Mouse (Mus musculus) stomach, embryonic 15.5 days (tissue): ENCODE results near the gene Lsm7. TPM values are rescaled to one million over a fixed set of nuclear protein-coding genes. Genes with fewer than 3 reads are reported as not detected.

ENCODE experiments used
- ATAC-seq: fragments of 200-750 bp; cut with Nextera tagmentation; 2 replicates; pipeline ENCODE4 v1.8.0; 2017; ENCODE audit warnings: low read depth, moderate number of reproducible peaks, moderate TSS enrichment; ENCODE audit not compliant: insufficient read depth, low FRiP score
- H3K27ac ChIP-seq: fragments of 300-500 bp; sonication (generic); 2 replicates; pipeline ENCODE4 v1.5.1; 2015; ENCODE audit warnings: mild to moderate bottlenecking, inconsistent platforms
- H3K27me3 ChIP-seq: fragments of 300-500 bp; sonication (generic); replicated peaks from 2 replicates; pipeline ENCODE4 v1.6.1; 2015; ENCODE audit warnings: inconsistent platforms
- H3K36me3 ChIP-seq: fragments of 300-500 bp; sonication (generic); 2 replicates; pipeline ENCODE4 v1.6.1; 2015; ENCODE audit warnings: inconsistent platforms
- H3K4me1 ChIP-seq: fragments of 300-500 bp; sonication (generic); 2 replicates; pipeline ENCODE4 v1.6.1; 2015; ENCODE audit warnings: inconsistent platforms
- H3K4me2 ChIP-seq: fragments of 300-500 bp; sonication (generic); 2 replicates; pipeline ENCODE4 v1.6.1; 2015; ENCODE audit warnings: mild to moderate bottlenecking, inconsistent platforms
- H3K4me3 ChIP-seq: fragments of 300-500 bp; sonication (generic); replicated peaks from 2 replicates; pipeline ENCODE4 v1.5.1; 2015; ENCODE audit warnings: inconsistent platforms
- H3K9ac ChIP-seq: fragments of 300-500 bp; sonication (generic); 2 replicates; pipeline ENCODE4 v1.6.1; 2015; ENCODE audit warnings: inconsistent platforms
- H3K9me3 ChIP-seq: fragments of 300-500 bp; sonication (generic); 2 replicates; pipeline ENCODE4 v1.6.1; 2016; ENCODE audit warnings: inconsistent platforms
- WGBS: fragments of 180-500 bp; shearing (Covaris S2); methylation state at CpG from one replicate; pipeline ENCODE4 v1.1.7; 2015; 5-methylcytosine and 5-hydroxymethylcytosine counted together
- polyA plus RNA-seq: library from polyadenylated mRNA; unstranded; fragments of >200 nt; fragmentation: Nextera tagmentation; extraction: Ambion mirVana; gene quantifications from 2 replicates; pipeline ENCODE4 v1.2.1, GENCODE M21; 2015

Lsm7 gene
- polyA plus RNA-seq, 1 experiment from 2014 or later: 261 TPM

DNA sequence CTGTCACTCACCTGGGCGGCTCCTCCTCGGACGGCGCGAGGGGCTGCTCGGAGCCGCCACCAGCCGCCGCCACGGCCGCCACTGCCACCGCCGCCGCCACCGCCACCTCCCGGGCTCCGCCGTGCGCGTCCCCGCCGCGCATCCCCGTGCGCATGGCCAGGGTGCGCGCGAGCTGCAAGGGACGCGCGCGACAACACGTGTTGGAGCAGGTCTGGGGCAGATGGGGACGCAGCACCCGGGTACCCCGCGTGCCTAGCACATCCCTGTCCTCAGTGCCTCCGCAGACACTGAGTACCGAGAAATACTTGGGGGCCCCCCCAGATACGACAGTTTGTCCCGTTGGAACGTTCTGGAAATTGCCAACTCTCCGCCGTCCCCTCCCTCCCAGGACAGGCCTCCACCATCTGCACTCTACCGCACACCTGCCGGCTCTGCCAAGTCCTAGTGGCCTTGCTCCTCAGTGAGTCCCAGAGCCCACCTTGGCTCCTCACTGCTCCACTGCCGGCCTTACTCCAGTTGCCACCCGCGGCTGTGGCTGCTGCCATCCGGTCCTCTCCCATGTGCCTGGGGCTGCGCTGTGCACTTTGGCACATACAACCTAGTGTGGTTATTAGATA, 11.0 kb downstream of the Lsm7 start, which contains the start of gene Lingo3:
Gene Lingo3, minus strand, starts transcription at position 109 of the 617 bp plus-strand sequence.
- no peak within 1 kb of the TSS for H3K27ac ChIP-seq
- peaks cover 14% of the 10 kb centered on the region for H3K4me1 ChIP-seq
- peak within 1 kb of the TSS; percentile 40 for H3K4me3 ChIP-seq
- H3K9ac ChIP-seq: no peak within 1 kb of the TSS
- WGBS: 5% methylated on average over 51 of the region's 51 CpGs
- peak within 1 kb of the TSS; percentile 73 for H3K4me2 ChIP-seq
- ATAC-seq: no peak
- H3K36me3 ChIP-seq: no peaks in the 10 kb centered on the region
- no peaks in the 10 kb centered on the region for H3K9me3 ChIP-seq
- peaks cover 49% of the 10 kb centered on the region for H3K27me3 ChIP-seq

DNA sequence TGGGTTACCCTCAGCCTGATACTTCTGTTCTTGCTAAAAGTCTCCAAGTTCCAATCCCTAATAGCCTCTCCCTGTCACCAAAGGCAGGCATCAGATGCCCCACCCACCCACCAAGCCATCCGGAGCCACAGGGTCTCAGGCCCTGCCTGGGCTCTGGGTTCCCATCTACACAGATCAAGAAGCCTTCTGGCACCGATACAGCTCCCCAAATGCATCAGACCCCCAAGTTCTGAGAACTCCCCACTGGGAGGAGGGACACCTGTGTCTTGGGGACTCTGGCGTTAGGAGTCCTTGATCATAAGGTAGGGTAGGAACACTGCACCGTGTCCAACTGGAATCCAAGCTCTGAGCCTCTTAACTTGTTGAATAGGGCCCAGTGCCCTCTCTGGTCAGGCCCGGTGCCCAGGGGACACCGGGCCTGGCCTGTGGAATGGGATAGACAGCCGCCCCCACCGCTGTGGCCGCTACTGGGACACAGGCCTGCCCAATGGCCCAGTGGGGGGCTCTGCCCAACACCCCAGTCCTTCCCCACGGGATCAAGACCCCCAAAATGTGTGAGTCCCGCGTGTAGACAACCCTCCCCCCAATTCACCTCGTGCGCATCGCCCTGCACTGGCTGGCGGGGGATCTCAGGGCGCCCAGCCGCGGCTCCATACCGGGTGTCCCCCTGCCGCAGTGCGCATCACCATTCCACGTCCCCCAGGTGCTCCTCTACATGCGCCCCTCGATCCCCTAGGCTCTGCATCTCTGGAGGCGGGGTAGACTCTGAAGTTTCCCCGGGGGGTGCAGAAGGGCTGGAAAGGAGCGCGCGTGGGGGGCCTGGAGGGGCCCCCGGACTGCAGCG, 11.7 kb downstream of the Lsm7 start:
- peaks cover 9% of the 10 kb centered on the region for H3K4me1 ChIP-seq
- no peak overlapping the region for H3K27ac ChIP-seq
- no peaks in the 10 kb centered on the region for H3K36me3 ChIP-seq
- no peak overlapping the region for H3K9ac ChIP-seq
- peak overlapping the region; percentile 73 for H3K4me2 ChIP-seq
- ATAC-seq: no peak
- 13% methylated on average over 26 of the region's 32 CpGs for WGBS
- peak overlapping the region; percentile 40 for H3K4me3 ChIP-seq
- no peaks in the 10 kb centered on the region for H3K9me3 ChIP-seq
- H3K27me3 ChIP-seq: peaks cover 49% of the 10 kb centered on the region

DNA sequence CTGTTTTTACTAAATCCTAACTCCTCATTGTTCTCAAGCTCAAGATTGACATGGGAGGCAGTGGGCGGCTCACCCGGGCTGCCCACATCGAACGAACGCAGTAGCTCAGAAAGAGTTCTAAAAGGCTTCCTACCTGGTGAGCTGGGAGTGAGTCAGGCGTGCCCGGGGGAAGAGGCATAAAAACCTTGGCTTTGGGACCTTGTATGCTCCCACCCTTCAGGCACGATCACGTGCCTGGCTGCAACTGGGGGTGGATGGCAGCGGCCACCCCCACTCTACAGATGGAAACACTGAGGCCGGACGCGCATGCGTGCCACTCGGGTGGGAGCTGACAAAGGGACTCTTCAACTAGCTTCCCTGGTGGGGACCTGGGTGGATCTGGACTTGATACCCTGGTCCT, 12.7 kb downstream of the Lsm7 start:
- 80% methylated on average over 15 of the region's 15 CpGs for WGBS
- no peak overlapping the region for H3K4me3 ChIP-seq
- H3K4me1 ChIP-seq: peaks cover 9% of the 10 kb centered on the region
- no peak overlapping the region for H3K9ac ChIP-seq
- H3K9me3 ChIP-seq: no peaks in the 10 kb centered on the region
- ATAC-seq: no peak
- no peak overlapping the region for H3K27ac ChIP-seq
- peaks cover 50% of the 10 kb centered on the region for H3K27me3 ChIP-seq
- H3K4me2 ChIP-seq: no peak overlapping the region
- H3K36me3 ChIP-seq: no peaks in the 10 kb centered on the region

DNA sequence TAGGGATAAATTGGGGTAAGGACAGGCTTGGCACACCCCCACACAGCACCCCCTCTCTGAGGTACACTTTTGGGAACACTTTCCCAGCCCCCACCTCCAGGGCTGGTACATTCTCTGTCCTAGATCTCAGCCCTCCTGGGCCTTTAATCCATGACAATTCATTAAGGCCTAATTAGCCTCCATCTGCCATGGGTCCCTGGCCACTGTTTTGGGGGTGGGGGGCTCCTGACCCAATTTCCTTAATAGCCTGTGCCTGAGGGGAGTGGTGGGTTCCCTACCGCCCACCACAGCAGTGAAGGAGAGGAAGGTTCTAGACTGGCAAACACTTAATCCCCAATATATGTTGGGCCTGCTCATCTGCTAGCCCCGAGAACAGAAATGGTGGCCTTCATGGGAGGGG, 13.3 kb downstream of the Lsm7 start:
- H3K27me3 ChIP-seq: peaks cover 57% of the 10 kb centered on the region
- 67% methylated on average over 2 of the region's 2 CpGs for WGBS
- H3K9ac ChIP-seq: no peak overlapping the region
- peaks cover 9% of the 10 kb centered on the region for H3K4me1 ChIP-seq
- ATAC-seq: no peak
- H3K4me2 ChIP-seq: no peak overlapping the region
- H3K36me3 ChIP-seq: no peaks in the 10 kb centered on the region
- H3K27ac ChIP-seq: no peak overlapping the region
- no peak overlapping the region for H3K4me3 ChIP-seq
- H3K9me3 ChIP-seq: no peaks in the 10 kb centered on the region

DNA sequence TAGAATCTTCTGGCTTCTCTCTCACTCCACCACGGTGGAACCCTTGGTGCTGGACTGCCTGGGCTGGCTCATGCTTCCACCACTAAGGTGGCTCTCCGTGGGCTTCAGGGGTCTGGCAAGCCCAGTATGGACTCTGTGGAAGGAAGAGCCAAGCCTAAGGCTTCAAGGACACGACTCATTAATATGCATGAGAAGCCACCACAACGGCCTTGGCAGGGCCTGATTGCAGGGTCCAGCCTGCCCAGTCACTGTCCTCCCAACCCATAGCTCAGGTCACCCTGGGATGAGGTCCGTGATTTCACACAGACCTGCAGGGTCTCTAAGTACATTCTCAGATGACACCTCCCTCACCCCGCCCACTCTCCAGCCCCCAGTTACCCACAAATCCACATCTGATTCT, 15.2 kb downstream of the Lsm7 start:
- Histone ChIP-seq H3K9ac (no peak overlapping the region), H3K27me3 (peaks cover 61% of the 10 kb centered on the region), H3K4me2 (no peak overlapping the region), H3K9me3 (no peaks in the 10 kb centered on the region), H3K4me3 (no peak overlapping the region), H3K4me1 (peaks cover 9% of the 10 kb centered on the region), H3K27ac (no peak overlapping the region), H3K36me3 (no peaks in the 10 kb centered on the region)
- WGBS: 59% methylated on average over 6 of the region's 6 CpGs
- ATAC-seq: no peak

- Histone ChIP-seq H3K9me3 (no peaks in the 10 kb centered on the region), H3K4me3 (no peak overlapping the region), H3K36me3 (no peaks in the 10 kb centered on the region), H3K4me1 (peaks cover 3% of the 10 kb centered on the region), H3K27ac (no peak overlapping the region), H3K9ac (no peak overlapping the region), H3K4me2 (no peak overlapping the region), H3K27me3 (peaks cover 61% of the 10 kb centered on the region)
- 71% methylated on average over 2 of the region's 2 CpGs for WGBS
- no peak for ATAC-seq
Measured at GRCm38 (mm10) chr10:80838346-80838912, 16.6 kb downstream of the Lsm7 start.

DNA sequence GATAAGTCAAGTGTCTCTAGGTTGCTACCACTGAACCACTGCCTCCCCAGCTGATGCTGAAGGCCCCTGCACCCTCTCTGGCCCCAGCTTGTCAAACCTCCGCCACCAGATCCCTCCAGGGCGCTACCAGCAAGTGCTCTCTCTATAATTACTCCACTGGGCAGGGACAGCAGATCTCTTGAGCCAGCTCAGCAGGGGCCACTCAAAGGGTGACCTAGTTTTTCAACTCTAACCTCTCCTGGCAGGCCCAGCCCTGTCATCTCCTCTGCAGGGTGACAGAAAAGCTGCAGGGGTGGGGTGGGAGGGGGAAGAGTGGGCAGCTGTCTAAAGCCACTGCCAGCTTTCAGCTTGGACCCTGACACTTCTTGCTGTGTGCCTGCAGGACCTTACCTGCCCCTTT, 17.2 kb downstream of the Lsm7 start:
- H3K4me2 ChIP-seq: no peak overlapping the region
- H3K4me3 ChIP-seq: no peak overlapping the region
- 12% methylated on average over 2 of the region's 2 CpGs for WGBS
- H3K27ac ChIP-seq: no peak overlapping the region
- H3K9ac ChIP-seq: no peak overlapping the region
- no peaks in the 10 kb centered on the region for H3K9me3 ChIP-seq
- no peaks in the 10 kb centered on the region for H3K36me3 ChIP-seq
- ATAC-seq: no peak
- H3K4me1 ChIP-seq: 0 out of 2 replicates have a peak, but pooled peaks cover 2% of the 10 kb centered on the region
- peaks cover 56% of the 10 kb centered on the region for H3K27me3 ChIP-seq

DNA sequence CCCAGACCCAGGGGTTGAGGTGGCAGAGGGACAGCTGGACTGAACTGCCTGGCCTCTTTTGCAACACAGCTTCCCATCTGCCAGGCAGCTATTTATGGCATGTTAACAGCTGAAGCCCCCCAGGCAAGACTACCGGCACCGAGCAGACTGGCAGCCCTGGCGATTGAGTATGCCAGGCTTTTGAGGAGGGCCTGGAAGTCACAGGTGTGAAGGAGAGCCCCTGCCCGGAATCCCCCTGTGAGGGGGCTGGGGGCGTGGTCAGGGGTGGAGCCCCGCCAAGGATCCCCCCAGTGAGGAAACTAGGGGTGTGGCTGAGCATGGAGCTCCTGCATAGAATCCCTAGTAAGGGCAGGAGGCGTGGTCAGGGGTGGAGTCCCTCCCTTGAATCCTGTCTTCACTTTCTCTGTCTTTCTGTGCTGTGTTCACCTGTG, 18.0 kb downstream of the Lsm7 start:
- Histone ChIP-seq H3K27me3 (peaks cover 48% of the 10 kb centered on the region), H3K4me3 (no peak overlapping the region), H3K36me3 (no peaks in the 10 kb centered on the region), H3K9ac (no peak overlapping the region), H3K4me1 (0 out of 2 replicates have a peak, but pooled peaks cover 5% of the 10 kb centered on the region), H3K27ac (no peak overlapping the region), H3K4me2 (no peak overlapping the region), H3K9me3 (no peaks in the 10 kb centered on the region)
- 47% methylated on average over 7 of the region's 7 CpGs for WGBS
- no peak for ATAC-seq

GRCm38 (mm10) chr10:80835617-80836016, 19.4 kb downstream of the Lsm7 start:
- H3K27me3 ChIP-seq: peaks cover 42% of the 10 kb centered on the region
- H3K4me1 ChIP-seq: peaks cover 13% of the 10 kb centered on the region
- H3K27ac ChIP-seq: no peak overlapping the region
- no peak overlapping the region for H3K9ac ChIP-seq
- WGBS: 56% methylated on average over 30 of the region's 30 CpGs
- H3K36me3 ChIP-seq: peaks cover 2% of the 10 kb centered on the region; the same call in 1 of the 2 replicates
- no peaks in the 10 kb centered on the region for H3K9me3 ChIP-seq
- ATAC-seq: no peak
- H3K4me2 ChIP-seq: no peak overlapping the region
- no peak overlapping the region for H3K4me3 ChIP-seq

DNA sequence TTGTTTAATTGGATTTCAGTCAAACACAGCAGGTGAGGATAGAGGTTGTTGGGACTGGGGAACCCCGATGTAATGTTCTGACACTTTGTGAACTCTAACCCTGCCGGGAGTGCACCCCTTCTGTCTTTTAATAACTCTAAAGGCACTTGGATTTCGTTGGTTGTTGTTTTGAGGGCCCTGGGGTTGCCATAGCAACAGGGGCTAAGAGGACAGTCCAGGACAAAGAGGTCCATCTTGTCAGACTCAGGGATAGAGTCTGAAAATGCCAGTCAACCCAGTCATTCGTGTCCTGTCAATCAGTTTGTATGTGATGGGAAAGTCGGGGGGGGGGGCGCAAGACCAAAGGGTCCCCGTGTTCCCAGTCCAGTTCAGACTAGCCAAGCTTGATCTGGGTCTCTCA, 22.2 kb downstream of the Lsm7 start:
- H3K9ac ChIP-seq: no peak overlapping the region
- H3K4me1 ChIP-seq: peaks cover 35% of the 10 kb centered on the region
- H3K36me3 ChIP-seq: peaks cover 15% of the 10 kb centered on the region
- no peaks in the 10 kb centered on the region for H3K9me3 ChIP-seq
- H3K4me2 ChIP-seq: no peak overlapping the region
- ATAC-seq: no peak
- H3K27me3 ChIP-seq: peaks cover 42% of the 10 kb centered on the region
- WGBS: 65% methylated on average over 7 of the region's 7 CpGs
- H3K4me3 ChIP-seq: no peak overlapping the region
- no peak overlapping the region for H3K27ac ChIP-seq

DNA sequence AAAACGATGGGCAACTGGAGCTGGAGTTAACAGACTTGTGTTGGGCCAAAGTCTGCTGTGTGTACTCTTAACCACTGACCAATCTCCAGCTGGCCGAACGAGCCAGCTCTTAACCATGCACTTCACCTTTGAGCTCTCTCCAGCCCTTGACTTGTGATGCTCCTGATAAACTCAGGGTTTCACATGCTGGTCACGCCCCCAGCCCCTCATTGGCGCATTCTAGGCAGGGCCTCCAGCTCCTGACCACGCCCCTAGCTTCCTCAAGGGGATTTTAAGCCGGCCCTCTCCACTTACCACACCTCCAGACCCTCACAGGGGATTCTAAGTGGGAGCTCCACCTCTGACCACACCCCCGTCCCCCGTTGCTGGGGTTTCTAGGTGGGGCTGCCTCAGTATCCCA, 23.9 kb downstream of the Lsm7 start:
- Histone ChIP-seq H3K9me3 (no peaks in the 10 kb centered on the region), H3K4me3 (no peak overlapping the region), H3K9ac (no peak overlapping the region), H3K4me2 (no peak overlapping the region), H3K4me1 (peaks cover 39% of the 10 kb centered on the region), H3K27me3 (peaks cover 28% of the 10 kb centered on the region), H3K27ac (no peak overlapping the region), H3K36me3 (peaks cover 15% of the 10 kb centered on the region)
- no peak for ATAC-seq
- 3% methylated on average over 9 of the region's 9 CpGs for WGBS
